Mouse (Mus musculus) frontal cortex, postnatal 10 days (tissue): Measurements from ENCODE around the gene Tedc2.

Source experiments
- DNase-seq, 2 experiments: peaks; one replicate each; pipeline ENCODE4 v3.0.0; 2022; ENCODE audit warnings: low spot score in 2 of 2, mixed read lengths in 1 of 2

Gene Tedc2

DNA sequence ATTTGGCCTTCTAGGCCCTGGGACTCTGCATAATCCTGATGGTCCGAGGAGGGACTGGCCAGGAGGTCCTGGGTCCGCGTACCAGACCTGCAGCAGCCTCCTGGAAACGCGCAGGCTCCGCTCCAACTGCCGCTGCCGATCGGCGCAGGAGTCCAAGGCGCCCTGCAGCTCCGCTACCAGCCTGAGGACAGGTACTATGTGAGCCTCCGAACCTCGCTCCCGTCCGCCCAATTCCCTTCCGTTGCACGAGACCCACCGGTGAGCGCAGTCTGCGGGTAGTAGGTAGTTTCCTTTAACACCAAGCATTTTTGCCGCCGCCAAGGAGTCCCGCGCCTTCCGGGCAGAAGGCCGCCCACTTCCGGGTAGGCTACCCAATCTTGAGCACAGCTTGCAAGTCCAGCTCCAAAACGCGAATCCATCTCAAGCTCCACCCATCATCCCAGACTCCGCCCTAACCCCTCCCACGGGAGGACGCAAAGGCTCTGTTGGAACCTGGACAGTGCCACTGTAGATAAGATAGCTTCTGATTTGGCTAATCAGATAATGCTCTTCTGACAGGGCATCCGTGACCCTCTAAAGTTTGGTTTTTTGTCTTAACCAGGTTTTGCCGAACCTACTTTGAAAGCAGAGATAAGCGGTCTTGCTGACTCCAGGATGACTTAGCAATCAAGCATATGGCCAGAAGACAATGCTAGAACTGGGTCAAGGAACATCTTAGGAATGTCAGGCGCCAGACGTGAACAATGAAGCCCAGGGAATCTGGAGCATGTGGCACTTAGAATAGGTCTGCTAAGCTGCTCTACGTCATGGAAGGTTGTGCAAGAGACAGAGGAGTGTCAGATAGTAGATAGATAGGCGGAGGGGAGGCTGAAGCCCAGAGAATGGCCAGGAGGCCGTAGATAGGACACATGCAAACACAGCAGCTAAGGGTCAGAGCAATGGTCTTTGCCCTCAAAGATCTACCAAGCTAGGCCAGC is at the start of gene Tedc2:
Gene Tedc2, minus strand, starts transcription at position 417 of the 977 bp plus-strand sequence.
- peak; percentile 90 to 91 for DNase-seq

DNA sequence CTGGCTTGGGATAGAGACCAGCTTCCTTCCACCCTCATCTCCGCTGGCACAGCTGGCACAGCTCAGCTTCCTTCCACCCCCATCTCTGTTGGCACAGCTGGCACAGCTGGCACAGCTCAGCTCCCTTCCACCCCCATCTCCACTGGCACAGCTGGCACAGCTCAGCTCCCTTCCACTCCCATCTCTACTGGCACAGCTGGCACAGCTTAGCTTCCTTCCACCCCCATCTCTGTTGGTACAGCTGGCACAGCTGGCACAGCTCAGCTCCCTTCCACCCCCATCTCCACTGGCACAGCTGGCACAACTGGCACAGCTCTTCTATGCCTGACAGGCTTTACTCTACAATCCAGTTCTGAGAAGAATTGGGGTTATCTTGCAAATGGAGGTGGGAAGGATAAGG is 46.5 kb upstream of the Tedc2 start:
- no peak for DNase-seq

GRCm38 (mm10) chr17:24264766-24265165 is 44.1 kb upstream of the Tedc2 start:
- no peak for DNase-seq

- no peak for DNase-seq
These were observed 39.9 kb upstream of the Tedc2 start for GRCm38 (mm10) chr17:24260516-24260915.

DNA sequence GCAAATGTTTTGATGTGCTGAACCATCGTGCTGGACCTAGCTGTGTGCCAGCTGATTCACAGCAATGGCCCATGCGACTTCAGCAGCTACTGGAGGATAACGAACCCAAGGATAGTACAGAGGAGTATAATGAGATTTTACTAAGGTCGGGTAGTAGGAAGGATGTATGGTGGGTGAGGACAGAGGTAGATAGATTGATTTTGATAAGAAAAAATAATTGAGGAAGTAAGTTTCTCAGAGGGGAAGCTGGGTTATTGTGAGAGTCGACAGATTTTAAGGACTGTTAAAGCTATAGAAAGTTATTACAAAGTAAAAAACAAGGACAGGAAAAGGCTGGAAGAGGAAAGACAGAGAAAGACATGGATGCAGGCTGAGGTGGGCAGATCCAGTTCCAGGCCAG is 39.1 kb upstream of the Tedc2 start:
- DNase-seq: no peak

DNA sequence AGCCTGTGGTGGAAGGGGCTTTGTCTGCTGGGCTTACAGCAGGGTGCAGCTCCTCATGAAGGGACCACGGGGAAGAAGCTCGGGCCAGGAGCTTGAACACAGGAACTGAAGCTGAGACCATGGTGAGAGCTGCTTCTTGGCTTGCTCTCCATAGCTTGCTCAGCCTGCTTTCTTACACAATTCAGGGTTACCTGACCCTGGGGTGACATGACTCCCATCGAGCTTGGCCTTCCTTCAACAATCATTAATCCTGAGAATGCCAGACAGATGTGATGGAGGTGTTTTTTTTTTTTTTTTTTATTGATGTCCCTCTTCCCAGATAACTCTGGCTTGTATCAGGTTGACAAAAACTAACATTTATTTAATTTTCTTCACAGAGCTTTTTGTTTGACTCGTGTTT is 38.3 kb upstream of the Tedc2 start:
- DNase-seq: no peak

DNA sequence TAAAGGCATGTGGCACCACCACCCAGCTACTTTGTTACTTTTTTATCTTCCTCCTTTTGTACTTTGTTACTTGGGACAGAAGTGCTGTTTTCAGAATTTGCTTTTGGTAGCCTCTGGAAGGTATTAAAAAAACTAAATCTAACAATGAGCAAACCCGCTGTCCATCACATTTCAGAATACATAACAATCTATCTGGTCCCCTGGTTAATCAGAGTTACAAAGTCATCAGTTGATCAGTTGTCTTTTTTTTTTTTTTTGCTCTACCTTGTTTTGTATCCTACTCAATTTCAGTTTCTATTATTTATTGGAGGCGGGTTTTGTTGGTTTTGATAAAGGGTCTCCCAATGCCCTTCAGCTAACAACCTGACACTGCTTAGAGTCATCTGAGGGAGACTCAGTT is 31.7 kb upstream of the Tedc2 start:
- DNase-seq: no peak

- DNase-seq: peak; percentile 95 to 96
These were observed 30.8 kb upstream of the Tedc2 start, which contains the start of gene Ccnf for GRCm38 (mm10) chr17:24251320-24252069. Gene Ccnf (minus strand): TSS chr17:24251484.

DNA sequence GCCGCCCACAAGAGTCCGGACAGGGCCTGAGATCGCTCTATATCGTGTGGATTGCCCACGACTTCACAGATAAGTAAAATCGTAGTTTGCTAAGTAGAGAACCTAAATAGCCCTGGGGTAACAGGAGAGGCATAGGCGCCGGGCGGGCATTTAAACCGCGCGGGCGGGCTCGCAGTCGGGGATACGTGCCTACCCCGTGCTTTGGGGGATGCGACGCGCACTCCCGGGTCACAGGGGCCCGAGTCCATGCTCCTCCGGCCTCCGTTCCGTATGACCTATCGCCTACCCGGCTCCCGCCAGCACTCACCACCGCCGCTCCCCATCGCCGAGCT is 30.3 kb upstream of the Tedc2 start:
- no peak for DNase-seq

DNA sequence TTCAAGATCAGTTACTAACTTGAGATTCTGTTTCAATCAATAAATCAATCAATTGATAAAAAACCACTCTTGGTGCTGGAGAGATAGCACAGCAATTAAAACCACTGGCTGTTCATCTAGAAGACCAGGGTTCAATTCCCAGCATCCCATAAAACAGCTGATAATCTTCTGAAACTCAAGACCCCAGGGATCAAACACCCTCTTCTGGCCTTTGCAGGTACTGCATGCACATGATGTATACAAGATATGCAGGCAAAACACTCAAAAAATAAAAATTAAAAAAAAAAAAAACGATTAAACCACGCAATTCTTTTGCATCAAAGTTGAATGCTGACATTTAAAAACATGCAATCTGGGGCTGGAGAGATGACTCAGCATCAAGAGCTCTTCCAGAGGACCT is 28.0 kb upstream of the Tedc2 start:
- DNase-seq: no peak

GRCm38 (mm10) chr17:24244061-24244460 is 23.4 kb upstream of the Tedc2 start:
- no peak for DNase-seq

- no peak for DNase-seq
These were observed 22.8 kb upstream of the Tedc2 start for GRCm38 (mm10) chr17:24243311-24243969.

GRCm38 (mm10) chr17:24236921-24237320 is 16.3 kb upstream of the Tedc2 start:
- DNase-seq: no peak

DNA sequence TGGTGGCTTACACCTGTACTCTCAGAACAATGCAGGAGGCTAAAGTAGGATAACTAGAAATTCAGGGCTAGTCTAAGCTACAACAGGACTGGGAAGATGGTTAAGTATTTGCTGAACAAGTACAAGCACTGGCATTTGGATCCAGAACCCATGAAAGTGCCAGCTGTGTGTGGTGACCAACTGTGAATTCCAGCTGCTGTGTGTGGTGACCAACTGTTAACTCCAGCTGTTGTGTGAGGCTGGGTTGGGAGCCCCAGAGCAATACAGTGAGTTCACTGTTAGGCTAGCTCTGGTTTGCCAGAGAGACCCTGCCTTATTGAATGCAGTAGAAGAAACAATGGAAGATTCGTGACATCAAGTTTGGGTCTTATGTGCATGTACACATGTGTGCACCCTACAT is 15.8 kb upstream of the Tedc2 start:
- DNase-seq: no peak

DNA sequence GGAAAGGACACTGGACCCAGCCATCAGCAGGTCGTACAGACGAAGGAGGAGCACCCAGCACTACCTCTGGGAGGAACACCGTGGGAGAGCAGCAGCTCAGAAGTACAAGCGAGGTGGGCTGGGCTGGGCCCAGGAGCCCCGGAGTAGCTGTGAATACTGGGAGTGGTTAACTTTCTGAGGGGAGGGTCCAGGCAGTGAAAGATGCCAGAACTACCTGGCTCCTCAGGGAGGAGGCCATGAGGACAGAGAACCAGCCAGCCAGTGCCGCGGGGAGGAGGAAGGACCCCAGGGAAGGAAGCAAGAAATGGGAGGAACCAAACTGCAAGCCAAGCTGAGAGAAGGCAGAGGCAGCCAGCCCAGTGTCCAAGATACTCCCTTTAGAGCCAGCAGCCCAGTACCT is 7.3 kb upstream of the Tedc2 start:
- no peak for DNase-seq

- no peak for DNase-seq
These were observed 6.1 kb upstream of the Tedc2 start for GRCm38 (mm10) chr17:24226721-24227120.

DNA sequence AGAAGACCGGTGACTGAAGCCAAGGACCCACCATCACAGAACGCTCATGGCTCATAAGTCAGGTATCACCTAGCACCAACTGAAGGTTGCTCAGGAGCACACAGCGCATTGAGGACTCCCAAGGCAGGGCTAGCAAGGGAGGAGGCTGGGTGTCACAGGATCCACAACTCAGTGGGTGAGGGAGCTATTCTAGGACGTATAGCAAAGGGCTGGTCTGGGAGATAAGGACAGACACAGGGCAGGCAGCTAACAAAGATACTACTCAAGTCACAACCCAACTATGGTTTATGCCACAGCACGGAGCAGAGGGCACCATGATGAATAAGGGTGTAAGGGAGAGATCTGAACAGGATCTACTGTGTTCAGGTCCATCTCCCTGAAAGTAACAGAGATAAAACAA is 5.2 kb upstream of the Tedc2 start:
- no peak for DNase-seq

- DNase-seq: no peak
These were observed 4.1 kb upstream of the Tedc2 start for GRCm38 (mm10) chr17:24224741-24225140.

- no peak for DNase-seq
These were observed 2.9 kb upstream of the Tedc2 start for GRCm38 (mm10) chr17:24223513-24223912.

DNA sequence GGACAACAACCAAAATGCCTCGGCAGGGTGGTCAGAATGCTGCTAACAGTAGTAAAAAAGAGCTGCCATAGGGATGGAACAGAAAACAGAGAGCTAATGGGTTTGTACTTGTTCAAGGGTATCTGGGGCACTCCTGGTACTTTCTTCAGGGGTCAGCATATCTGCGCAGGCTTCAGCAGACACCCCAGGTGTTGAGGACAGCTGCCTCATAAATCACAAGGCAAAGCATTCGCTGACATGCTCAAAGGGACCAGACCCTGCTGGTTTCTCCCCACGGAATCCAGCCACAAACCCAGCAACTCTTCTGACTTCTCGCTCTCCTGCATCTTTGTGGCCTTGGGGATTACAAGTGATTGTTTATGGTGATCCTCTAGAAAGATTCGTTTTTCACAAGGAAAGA is 2.0 kb upstream of the Tedc2 start:
- DNase-seq: no peak

DNA sequence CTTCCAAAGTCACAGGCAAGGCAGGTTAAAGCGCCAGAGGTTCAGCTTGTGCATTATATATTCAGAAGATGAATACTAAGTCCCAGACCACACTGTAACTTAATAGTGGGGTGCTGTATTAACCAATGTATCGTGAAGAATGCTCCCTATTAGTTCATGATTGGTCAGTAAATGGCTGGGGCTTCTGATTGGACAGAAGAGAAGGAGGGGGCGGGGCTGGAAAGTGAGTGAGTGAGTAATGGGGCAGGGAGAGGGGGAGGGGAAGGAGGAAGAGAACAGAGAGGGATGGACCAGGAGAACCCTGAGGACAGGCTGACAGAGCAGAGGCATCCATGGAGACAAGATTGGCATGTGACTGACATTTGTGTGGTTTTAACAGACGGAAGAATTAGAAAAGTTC is 3.8 kb downstream of the Tedc2 start:
- no peak for DNase-seq

DNA sequence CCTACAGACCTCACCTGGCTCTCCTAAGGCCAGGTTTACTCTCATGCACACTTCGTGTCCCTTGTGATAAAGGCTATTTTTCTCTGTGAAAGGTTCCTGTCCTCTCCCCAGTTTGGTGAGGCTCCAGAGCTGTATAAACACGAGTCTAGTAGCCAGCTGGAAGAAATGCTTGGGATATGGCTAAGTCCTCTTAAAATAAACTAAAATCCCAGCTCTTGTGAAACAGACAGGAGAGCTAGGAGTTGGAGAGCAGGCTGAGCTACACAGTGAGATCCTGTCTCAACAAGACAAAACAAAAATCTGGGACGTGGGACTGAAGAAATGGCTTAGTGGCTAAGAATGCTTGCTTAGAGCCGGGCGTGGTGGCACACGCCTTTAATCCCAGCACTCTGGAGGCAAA is 7.5 kb downstream of the Tedc2 start:
- DNase-seq: no peak
